Mouse (Mus musculus): Measurements from ENCODE around the gene Actbl2. TPM values are rescaled to one million over a fixed set of nuclear protein-coding genes. Genes with fewer than 3 reads are reported as not detected.

Gene Actbl2
- polyA plus RNA-seq, 1 experiment: not detected

DNA sequence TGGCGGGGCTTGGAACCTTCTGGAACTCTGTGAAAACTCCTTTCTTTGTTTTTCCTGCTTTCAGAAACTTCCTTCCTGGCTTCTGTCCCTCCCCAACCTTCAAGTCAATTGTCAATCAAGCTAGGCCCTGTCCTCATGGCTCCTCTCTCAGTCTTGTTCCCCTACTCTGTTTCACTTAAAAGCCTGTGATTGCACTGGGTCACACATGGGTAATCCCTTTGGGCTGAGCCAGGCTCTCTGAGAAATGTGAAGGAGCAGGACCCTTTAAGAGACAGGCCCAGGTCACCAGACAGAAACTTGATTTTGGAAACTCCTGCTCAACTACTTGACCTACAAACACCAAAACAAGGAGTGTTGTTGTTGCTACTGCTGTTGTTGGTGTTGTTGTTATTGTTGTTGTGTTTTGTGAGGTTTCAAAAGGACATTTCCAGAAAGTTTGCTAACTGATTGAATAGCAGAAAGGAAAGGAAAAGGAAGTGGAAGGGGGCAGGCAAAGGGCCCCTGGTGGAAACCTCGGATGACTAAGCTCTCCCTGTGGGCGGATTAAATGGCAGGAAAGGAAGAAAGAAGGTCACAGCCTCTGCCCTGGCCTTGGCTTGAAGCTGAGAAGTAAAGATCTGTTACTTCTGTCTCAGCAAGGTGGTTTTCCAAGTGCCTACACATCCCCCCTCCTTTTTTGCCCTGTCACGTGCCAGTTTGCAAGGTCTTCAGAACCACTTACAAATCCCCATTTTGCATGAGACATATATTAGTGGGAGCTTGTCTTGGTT lies 10.6 kb downstream of the Actbl2 start:
- Histone ChIP-seq H3K79me2 (ENCODE audit: control insufficient read depth, insufficient read depth) (no peaks in the 10 kb centered on the region), H3K27me3 (ENCODE audit: control insufficient read depth, insufficient read depth, insufficient read length) (no peaks in the 10 kb centered on the region), H3K36me3 (ENCODE audit: control insufficient read depth, insufficient read depth) (no peaks in the 10 kb centered on the region), H3K4me3 (no peak overlapping the region), H3ac (ENCODE audit: control insufficient read depth, insufficient read length) (no peak overlapping the region), H3K4me2 (ENCODE audit: low read depth) (no peak overlapping the region)
- TF ChIP-seq POLR2AphosphoS2 (IDR thresholded peaks at IDR 0.05; ENCODE audit: insufficient read length, low read depth) (no peak), E2F4 (IDR thresholded peaks at IDR 0.05; ENCODE audit: insufficient read depth) (no peak), POLR2A (IDR thresholded peaks at IDR 0.05; ENCODE audit: insufficient read length, low read depth) (no peak), MYOD1 (IDR thresholded peaks at IDR 0.05; ENCODE audit: control insufficient read depth in 1 of 3, insufficient read length in 2 of 3, low read depth in 2 of 3) (no peak), SRF (IDR thresholded peaks at IDR 0.05; ENCODE audit: control insufficient read depth, insufficient read length, low read depth) (no peak), TCF3 (IDR thresholded peaks at IDR 0.05; ENCODE audit: insufficient read length, low read depth) (no peak), MAX (IDR thresholded peaks at IDR 0.05; ENCODE audit: low read depth) (no peak), TCF12 (IDR thresholded peaks at IDR 0.05; ENCODE audit: insufficient read depth, poor library complexity, severe bottlenecking) (no peak), CEBPB (IDR thresholded peaks at IDR 0.05; ENCODE audit: insufficient read depth, poor library complexity, severe bottlenecking) (no peak)

DNA sequence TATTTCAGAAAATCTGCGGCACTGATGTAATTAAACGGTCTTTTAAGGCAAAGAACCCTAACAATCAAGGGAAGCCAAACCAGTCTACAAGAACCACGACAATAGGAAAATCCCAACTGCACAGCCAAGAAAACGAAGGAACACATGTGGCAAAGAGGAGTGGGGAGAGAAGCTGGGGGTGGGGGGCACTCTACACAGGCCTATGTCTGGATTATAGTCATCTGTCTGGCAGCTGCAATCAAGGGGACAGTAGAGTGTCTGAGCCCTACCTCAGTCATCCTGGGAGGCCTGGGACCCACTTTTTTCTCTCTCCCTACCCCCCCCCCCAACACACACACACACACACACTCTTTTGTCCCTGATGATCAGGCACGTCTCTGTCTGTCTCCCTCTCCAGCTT lies 12.0 kb downstream of the Actbl2 start:
- H3K79me2 ChIP-seq (ENCODE audit: control insufficient read depth, insufficient read depth): no peaks in the 10 kb centered on the region
- no peaks in the 10 kb centered on the region for H3K27me3 ChIP-seq (ENCODE audit: control insufficient read depth, insufficient read depth, insufficient read length)
- H3K4me3 ChIP-seq: no peak overlapping the region
- H3K4me2 ChIP-seq (ENCODE audit: low read depth): no peak overlapping the region
- no peak overlapping the region for H3ac ChIP-seq (ENCODE audit: control insufficient read depth, insufficient read length)
- H3K36me3 ChIP-seq (ENCODE audit: control insufficient read depth, insufficient read depth): no peaks in the 10 kb centered on the region
- TF ChIP-seq TCF12 (IDR thresholded peaks at IDR 0.05; ENCODE audit: insufficient read depth, poor library complexity, severe bottlenecking): no peak
- TF ChIP-seq E2F4 (IDR thresholded peaks at IDR 0.05; ENCODE audit: insufficient read depth): no peak
- no peak for TF ChIP-seq TCF3 (IDR thresholded peaks at IDR 0.05; ENCODE audit: insufficient read length, low read depth)
- TF ChIP-seq POLR2AphosphoS2 (IDR thresholded peaks at IDR 0.05; ENCODE audit: insufficient read length, low read depth): no peak
- no peak for TF ChIP-seq MYOD1 (IDR thresholded peaks at IDR 0.05; ENCODE audit: control insufficient read depth in 1 of 3, insufficient read length in 2 of 3, low read depth in 2 of 3)
- no peak for TF ChIP-seq REST (IDR thresholded peaks at IDR 0.05; ENCODE audit: insufficient read depth, insufficient read length)
- no peak for TF ChIP-seq MYOG (IDR thresholded peaks at IDR 0.05; ENCODE audit: control insufficient read depth in 1 of 3, insufficient read depth in 1 of 3, insufficient read length in 2 of 3, low read depth in 2 of 3)
- no peak for TF ChIP-seq CEBPB (IDR thresholded peaks at IDR 0.05; ENCODE audit: insufficient read depth, poor library complexity, severe bottlenecking)
- TF ChIP-seq MAX (IDR thresholded peaks at IDR 0.05; ENCODE audit: low read depth): no peak
- TF ChIP-seq POLR2A (IDR thresholded peaks at IDR 0.05; ENCODE audit: insufficient read length, low read depth): no peak
- no peak for TF ChIP-seq USF1 (IDR thresholded peaks at IDR 0.05; ENCODE audit: low read depth)
- no peak for TF ChIP-seq SRF (IDR thresholded peaks at IDR 0.05; ENCODE audit: control insufficient read depth, insufficient read length, low read depth)

- H3K79me2 ChIP-seq (ENCODE audit: control insufficient read depth, insufficient read depth): no peaks in the 10 kb centered on the region
- no peaks in the 10 kb centered on the region for H3K36me3 ChIP-seq (ENCODE audit: control insufficient read depth, insufficient read depth)
- H3K4me3 ChIP-seq: no peak overlapping the region
- no peak overlapping the region for H3ac ChIP-seq (ENCODE audit: control insufficient read depth, insufficient read length)
- no peaks in the 10 kb centered on the region for H3K27me3 ChIP-seq (ENCODE audit: control insufficient read depth, insufficient read depth, insufficient read length)
- TF ChIP-seq TCF12 (IDR thresholded peaks at IDR 0.05; ENCODE audit: insufficient read depth, poor library complexity, severe bottlenecking) (no peak), E2F4 (IDR thresholded peaks at IDR 0.05; ENCODE audit: insufficient read depth) (no peak), MYOD1 (IDR thresholded peaks at IDR 0.05; ENCODE audit: control insufficient read depth in 1 of 3, insufficient read length in 2 of 3, low read depth in 2 of 3) (no peak), TCF3 (IDR thresholded peaks at IDR 0.05; ENCODE audit: insufficient read length, low read depth) (no peak), SRF (IDR thresholded peaks at IDR 0.05; ENCODE audit: control insufficient read depth, insufficient read length, low read depth) (no peak), CEBPB (IDR thresholded peaks at IDR 0.05; ENCODE audit: insufficient read depth, poor library complexity, severe bottlenecking) (no peak), POLR2AphosphoS2 (IDR thresholded peaks at IDR 0.05; ENCODE audit: insufficient read length, low read depth) (no peak), MAX (IDR thresholded peaks at IDR 0.05; ENCODE audit: low read depth) (no peak), MYOG (IDR thresholded peaks at IDR 0.05; ENCODE audit: control insufficient read depth in 1 of 3, insufficient read depth in 1 of 3, insufficient read length in 2 of 3, low read depth in 2 of 3) (no peak), REST (IDR thresholded peaks at IDR 0.05; ENCODE audit: insufficient read depth, insufficient read length) (no peak), USF1 (IDR thresholded peaks at IDR 0.05; ENCODE audit: low read depth) (no peak), POLR2A (IDR thresholded peaks at IDR 0.05; ENCODE audit: insufficient read length, low read depth) (no peak)
- H3K4me2 ChIP-seq (ENCODE audit: low read depth): no peak overlapping the region
Observed at GRCm38 (mm10) chr13:111268992-111269391, 14.2 kb downstream of the Actbl2 start.

GRCm38 (mm10) chr13:111269789-111270335 lies 15.0 kb downstream of the Actbl2 start:
- no peaks in the 10 kb centered on the region for H3K36me3 ChIP-seq (ENCODE audit: control insufficient read depth, insufficient read depth)
- H3ac ChIP-seq (ENCODE audit: control insufficient read depth, insufficient read length): no peak overlapping the region
- no peak overlapping the region for H3K4me3 ChIP-seq
- no peak for TF ChIP-seq MYOG (IDR thresholded peaks at IDR 0.05; ENCODE audit: control insufficient read depth in 1 of 3, insufficient read depth in 1 of 3, insufficient read length in 2 of 3, low read depth in 2 of 3)
- no peak for TF ChIP-seq MAX (IDR thresholded peaks at IDR 0.05; ENCODE audit: low read depth)
- no peak for TF ChIP-seq TCF3 (IDR thresholded peaks at IDR 0.05; ENCODE audit: insufficient read length, low read depth)
- TF ChIP-seq REST (IDR thresholded peaks at IDR 0.05; ENCODE audit: insufficient read depth, insufficient read length): no peak
- TF ChIP-seq CEBPB (IDR thresholded peaks at IDR 0.05; ENCODE audit: insufficient read depth, poor library complexity, severe bottlenecking): no peak
- TF ChIP-seq SRF (IDR thresholded peaks at IDR 0.05; ENCODE audit: control insufficient read depth, insufficient read length, low read depth): no peak
- TF ChIP-seq MYOD1 (IDR thresholded peaks at IDR 0.05; ENCODE audit: control insufficient read depth in 1 of 3, insufficient read length in 2 of 3, low read depth in 2 of 3): no peak
- TF ChIP-seq POLR2AphosphoS2 (IDR thresholded peaks at IDR 0.05; ENCODE audit: insufficient read length, low read depth): no peak
- TF ChIP-seq E2F4 (IDR thresholded peaks at IDR 0.05; ENCODE audit: insufficient read depth): no peak
- no peak for TF ChIP-seq USF1 (IDR thresholded peaks at IDR 0.05; ENCODE audit: low read depth)
- TF ChIP-seq TCF12 (IDR thresholded peaks at IDR 0.05; ENCODE audit: insufficient read depth, poor library complexity, severe bottlenecking): no peak
- no peak for TF ChIP-seq POLR2A (IDR thresholded peaks at IDR 0.05; ENCODE audit: insufficient read length, low read depth)
- H3K4me2 ChIP-seq (ENCODE audit: low read depth): peak overlapping the region; percentile 25
- no peaks in the 10 kb centered on the region for H3K79me2 ChIP-seq (ENCODE audit: control insufficient read depth, insufficient read depth)
- no peaks in the 10 kb centered on the region for H3K27me3 ChIP-seq (ENCODE audit: control insufficient read depth, insufficient read depth, insufficient read length)
